Mouse (Mus musculus): ENCODE measurements at regions not wholly inside any gene's neighbourhood (a gene's known extent, or its start where the extent isn't known, plus 50 kb on each side); places are given as distances from the start of the nearest gene placed in this dataset.

GRCm38 (mm10) chr14:46639116-46639826 lies 121.1 kb upstream of the Cdkn3 start:
- no peak for DNase-seq (ENCODE audit: low read depth, low spot score)

GRCm38 (mm10) chr14:46638516-46638915 lies 121.8 kb upstream of the Cdkn3 start:
- no peak for DNase-seq (ENCODE audit: low read depth, low spot score)

- no peak for DNase-seq (ENCODE audit: low read depth, low spot score)
These were observed 123.1 kb upstream of the Cdkn3 start for GRCm38 (mm10) chr14:46637240-46637639.

GRCm38 (mm10) chr14:46636364-46636763 lies 124.0 kb upstream of the Cdkn3 start:
- peak; percentile 93 for DNase-seq (ENCODE audit: low read depth, low spot score)

- DNase-seq (ENCODE audit: low read depth, low spot score): peak; percentile 77
These were observed 125.0 kb upstream of the Cdkn3 start for GRCm38 (mm10) chr14:46635322-46635721.

- DNase-seq (ENCODE audit: low read depth, low spot score): peak; percentile 86
These were observed 125.6 kb upstream of the Cdkn3 start for GRCm38 (mm10) chr14:46634656-46635244.

- no peak for DNase-seq (ENCODE audit: low read depth, low spot score)
These were observed 126.1 kb upstream of the Cdkn3 start for GRCm38 (mm10) chr14:46634251-46634650.

GRCm38 (mm10) chr14:46627690-46628089 lies 132.7 kb upstream of the Cdkn3 start:
- no peak for DNase-seq (ENCODE audit: low read depth, low spot score)

- no peak for DNase-seq (ENCODE audit: low read depth, low spot score)
These were observed 134.6 kb upstream of the Cdkn3 start for GRCm38 (mm10) chr14:46625760-46626159.

GRCm38 (mm10) chr14:46623645-46624044 lies 136.7 kb upstream of the Cdkn3 start:
- DNase-seq (ENCODE audit: low read depth, low spot score): no peak

GRCm38 (mm10) chr14:46616030-46616429 lies 144.3 kb upstream of the Cdkn3 start:
- DNase-seq (ENCODE audit: low read depth, low spot score): no peak

- DNase-seq (ENCODE audit: low read depth, low spot score): no peak
These were observed 145.4 kb upstream of the Cdkn3 start for GRCm38 (mm10) chr14:46614936-46615335.

GRCm38 (mm10) chr14:46613748-46614147 lies 146.6 kb upstream of the Cdkn3 start:
- DNase-seq (ENCODE audit: low read depth, low spot score): peak; percentile 23

- DNase-seq (ENCODE audit: low read depth, low spot score): no peak
These were observed 147.1 kb upstream of the Cdkn3 start for GRCm38 (mm10) chr14:46613211-46613610.

- no peak for DNase-seq (ENCODE audit: low read depth, low spot score)
These were observed 147.8 kb upstream of the Cdkn3 start for GRCm38 (mm10) chr14:46612584-46612983.

GRCm38 (mm10) chr14:46610926-46611325 lies 149.4 kb upstream of the Cdkn3 start:
- no peak for DNase-seq (ENCODE audit: low read depth, low spot score)

- DNase-seq (ENCODE audit: low read depth, low spot score): no peak
These were observed 150.0 kb upstream of the Cdkn3 start for GRCm38 (mm10) chr14:46610226-46610855.

GRCm38 (mm10) chr14:46606694-46607093 lies 153.6 kb upstream of the Cdkn3 start:
- no peak for DNase-seq (ENCODE audit: low read depth, low spot score)

GRCm38 (mm10) chr14:46606037-46606436 lies 154.3 kb upstream of the Cdkn3 start:
- DNase-seq (ENCODE audit: low read depth, low spot score): no peak

- DNase-seq (ENCODE audit: low read depth, low spot score): no peak
These were observed 155.3 kb upstream of the Cdkn3 start for GRCm38 (mm10) chr14:46604886-46605531.

- DNase-seq (ENCODE audit: low read depth, low spot score): no peak
These were observed 156.0 kb upstream of the Cdkn3 start for GRCm38 (mm10) chr14:46604156-46604885.
